Mouse (Mus musculus) MEL (cell line): ENCODE measurements around the gene Gm38394.

ENCODE experiments used
- CTCF ChIP-seq, 3 experiments: IDR thresholded peaks in 2 of 3; conservative IDR thresholded peaks in 1 of 3; 2 replicates each; pipeline ENCODE4 v1.5.1; 2011 to 2012; ENCODE audit warnings: low read length in 3 of 3, low read depth in 2 of 3, mild to moderate bottlenecking in 2 of 3, improper control_type of control experiment in 1 of 3, inconsistent platforms in 1 of 3, mixed read lengths in 1 of 3, moderate library complexity in 1 of 3; ENCODE audit not compliant: control insufficient read depth in 1 of 3, insufficient read depth in 1 of 3, poor library complexity in 1 of 3, severe bottlenecking in 1 of 3
- MYC ChIP-seq: IDR thresholded peaks from 2 replicates; pipeline ENCODE4 v1.6.1; 2011; ENCODE audit warnings: low read depth, mild to moderate bottlenecking, low read length, improper control_type of control experiment, moderate library complexity
- POLR2A ChIP-seq, 2 experiments: IDR thresholded peaks; 2 replicates each; pipeline ENCODE4 v1.6.1; 2011 to 2012; ENCODE audit warnings: low read length in 2 of 2, mild to moderate bottlenecking in 2 of 2, control low read depth in 1 of 2, improper control_type of control experiment in 1 of 2, low read depth in 1 of 2, moderate library complexity in 1 of 2; ENCODE audit not compliant: control insufficient read depth in 1 of 2, insufficient read depth in 1 of 2, poor library complexity in 1 of 2

GRCm38 (mm10) chr1:133671266-133671665, 10.1 kb upstream of the Gm38394 start:
- TF ChIP-seq MYC: no peak
- TF ChIP-seq POLR2A (IDR thresholded peaks at IDR 0.05; ENCODE audit: control insufficient read depth in 1 of 2, insufficient read depth in 1 of 2, low read depth in 1 of 2, low read length in 2 of 2, poor library complexity in 1 of 2): no peak
- no peak for TF ChIP-seq CTCF (IDR thresholded peaks at IDR 0.05 in 2 of 3, conservative IDR thresholded peaks at IDR 0.05 in 1 of 3; ENCODE audit: control insufficient read depth in 1 of 3, insufficient read depth in 1 of 3, low read depth in 2 of 3, low read length in 3 of 3, poor library complexity in 1 of 3, severe bottlenecking in 1 of 3)
